Mouse (Mus musculus) ES-Bruce4 (cell line): ENCODE measurements at regions not wholly inside any gene's neighbourhood (a gene's known extent, or its start where the extent isn't known, plus 50 kb on each side); places are given as distances from the start of the nearest gene placed in this dataset.

Experiments
- CTCF ChIP-seq: IDR thresholded peaks from one replicate; pipeline ENCODE4 v1.8.1; 2011; ENCODE audit warnings: low read depth, low read length
- EP300 ChIP-seq: IDR thresholded peaks from 2 replicates; pipeline ENCODE4 v1.6.1; 2011; ENCODE audit warnings: low read depth, low read length; ENCODE audit not compliant: insufficient read depth
- POLR2A ChIP-seq: IDR thresholded peaks from one replicate; pipeline ENCODE4 v1.8.1; 2011; ENCODE audit warnings: low read length; ENCODE audit not compliant: insufficient read depth

- TF ChIP-seq CTCF = no peak
- TF ChIP-seq POLR2A = no peak
- no peak for TF ChIP-seq EP300
These were observed 670.3 kb downstream of the Trib2 start for GRCm38 (mm10) chr12:15146398-15146797.
